Mouse (Mus musculus) kidney, adult 8-10 months (tissue): Measurements from ENCODE around the gene Zap70.
A peak's percentile ranks its signal among the peaks of the same experiment; 100 is the strongest.

ENCODE experiments used
- DNase-seq, 2 experiments: peaks; one replicate each; pipeline ENCODE4 v3.0.0; 2022

Gene Zap70

GRCm38 (mm10) chr1:36761568-36761967, at the start of gene Zap70:
Zap70 (plus strand) TSS chr1:36761798.
- no peak for DNase-seq

- no peak for DNase-seq
These were observed 47.3 kb upstream of the Zap70 start, which contains the start of gene Actr1b for GRCm38 (mm10) chr1:36714311-36714710. Actr1b (minus strand) TSS chr1:36714422.

- DNase-seq = no peak
These were observed 42.8 kb upstream of the Zap70 start for GRCm38 (mm10) chr1:36718786-36719185.

GRCm38 (mm10) chr1:36723146-36724056, 38.2 kb upstream of the Zap70 start:
- no peak for DNase-seq

GRCm38 (mm10) chr1:36724057-36724431, 37.6 kb upstream of the Zap70 start:
- DNase-seq = no peak

GRCm38 (mm10) chr1:36737300-36737699, 24.3 kb upstream of the Zap70 start:
- DNase-seq = peak; percentile 62 to 90

GRCm38 (mm10) chr1:36739231-36739630, 22.4 kb upstream of the Zap70 start:
- DNase-seq = no peak

- DNase-seq = no peak
These were observed 18.6 kb upstream of the Zap70 start for GRCm38 (mm10) chr1:36743046-36743445.

GRCm38 (mm10) chr1:36744268-36744944, 17.2 kb upstream of the Zap70 start:
- DNase-seq = peak; percentile 50 to 79

- DNase-seq = no peak
These were observed 15.9 kb upstream of the Zap70 start for GRCm38 (mm10) chr1:36745661-36746060.

GRCm38 (mm10) chr1:36746452-36746851, 15.1 kb upstream of the Zap70 start:
- no peak for DNase-seq

GRCm38 (mm10) chr1:36753932-36754675, 7.5 kb upstream of the Zap70 start:
- no peak for DNase-seq

- DNase-seq = no peak
These were observed 3.0 kb upstream of the Zap70 start for GRCm38 (mm10) chr1:36758553-36758952.

- DNase-seq = no peak
These were observed 2.5 kb upstream of the Zap70 start for GRCm38 (mm10) chr1:36759076-36759475.

- DNase-seq = no peak
These were observed 1.2 kb upstream of the Zap70 start for GRCm38 (mm10) chr1:36760401-36760800.

- no peak for DNase-seq
These were observed 537 bp upstream of the Zap70 start for GRCm38 (mm10) chr1:36761061-36761460.

- DNase-seq = no peak
These were observed 5.0 kb downstream of the Zap70 start for GRCm38 (mm10) chr1:36766431-36767205.

- no peak for DNase-seq
These were observed 5.7 kb downstream of the Zap70 start for GRCm38 (mm10) chr1:36767321-36767720.

GRCm38 (mm10) chr1:36768786-36769185, 7.2 kb downstream of the Zap70 start:
- no peak for DNase-seq

GRCm38 (mm10) chr1:36769951-36770350, 8.4 kb downstream of the Zap70 start:
- DNase-seq = no peak

- no peak for DNase-seq
These were observed 9.4 kb downstream of the Zap70 start for GRCm38 (mm10) chr1:36770998-36771397.

GRCm38 (mm10) chr1:36772198-36772934, 10.8 kb downstream of the Zap70 start:
- DNase-seq = no peak
